Mouse (Mus musculus) retina, postnatal 7 days (tissue): ENCODE measurements around the gene Cox4i1.
A peak's percentile ranks its signal among the peaks of the same experiment; 100 is the strongest.
"Not testable (repeated sequence)": the region's sequence is repeated elsewhere in the genome, so short reads cannot be mapped to it uniquely, and the experiment has no call there.

Experiments used
- DNase-seq: peaks from one replicate; pipeline ENCODE4 v3.0.0-alpha.2; 2012; ENCODE audit warnings: low read depth, low spot score

The Cox4i1 gene

DNA sequence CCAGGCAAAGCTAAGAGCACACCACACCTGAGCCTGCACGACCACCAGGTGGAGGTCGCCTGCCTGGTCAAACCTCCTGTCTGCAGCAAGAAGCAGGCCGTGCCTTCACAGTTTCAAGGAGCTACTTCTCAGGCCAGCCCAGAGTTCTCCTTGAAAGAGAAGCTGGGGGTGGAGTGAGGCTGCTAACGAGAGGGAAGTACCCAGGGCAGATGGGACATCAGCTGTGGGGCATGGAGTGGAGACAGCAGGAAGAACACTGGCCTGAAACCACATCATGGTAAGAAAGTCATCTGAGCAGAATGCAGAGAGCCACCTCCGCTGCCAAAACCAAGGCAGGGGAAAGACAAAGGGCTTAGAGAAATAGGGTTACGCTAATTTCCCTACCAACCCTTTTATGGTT lies 3.5 kb upstream of the Cox4i1 start:
- DNase-seq: no peak

DNA sequence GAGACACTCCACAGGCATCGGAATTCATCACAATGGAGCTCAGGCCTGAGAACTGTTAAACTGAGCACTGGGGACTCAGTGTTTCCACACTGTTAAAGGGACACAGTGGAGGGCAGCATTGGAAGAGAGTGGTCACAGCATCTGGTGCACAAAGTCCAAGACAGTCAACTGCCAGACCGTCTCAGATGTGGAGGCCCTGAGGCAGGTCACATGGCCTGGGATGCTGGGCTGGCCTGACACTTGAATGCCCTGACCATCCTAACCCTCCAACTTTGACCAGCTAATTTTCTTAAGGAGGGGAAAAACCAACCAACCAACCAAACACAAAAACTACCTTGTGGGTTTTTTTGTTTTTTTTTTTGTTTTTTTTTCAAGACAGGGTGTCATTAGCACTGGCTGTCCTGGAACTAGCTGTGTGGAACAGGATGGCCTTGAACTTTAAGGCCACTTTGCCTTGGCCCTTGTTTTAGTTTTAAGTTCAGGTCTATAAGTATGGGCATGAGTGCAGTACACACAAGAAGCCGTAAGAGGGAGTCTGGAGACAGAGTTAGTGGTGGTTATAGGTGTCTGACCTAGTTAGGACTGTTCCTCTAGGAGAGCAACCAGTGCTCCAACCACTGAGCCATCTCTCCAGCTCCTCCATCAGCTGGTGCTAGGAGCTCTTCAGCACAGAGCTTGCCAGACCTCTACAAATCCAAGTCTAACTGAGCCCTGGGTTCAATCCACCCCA lies 2.1 kb upstream of the Cox4i1 start:
- DNase-seq: no peak

DNA sequence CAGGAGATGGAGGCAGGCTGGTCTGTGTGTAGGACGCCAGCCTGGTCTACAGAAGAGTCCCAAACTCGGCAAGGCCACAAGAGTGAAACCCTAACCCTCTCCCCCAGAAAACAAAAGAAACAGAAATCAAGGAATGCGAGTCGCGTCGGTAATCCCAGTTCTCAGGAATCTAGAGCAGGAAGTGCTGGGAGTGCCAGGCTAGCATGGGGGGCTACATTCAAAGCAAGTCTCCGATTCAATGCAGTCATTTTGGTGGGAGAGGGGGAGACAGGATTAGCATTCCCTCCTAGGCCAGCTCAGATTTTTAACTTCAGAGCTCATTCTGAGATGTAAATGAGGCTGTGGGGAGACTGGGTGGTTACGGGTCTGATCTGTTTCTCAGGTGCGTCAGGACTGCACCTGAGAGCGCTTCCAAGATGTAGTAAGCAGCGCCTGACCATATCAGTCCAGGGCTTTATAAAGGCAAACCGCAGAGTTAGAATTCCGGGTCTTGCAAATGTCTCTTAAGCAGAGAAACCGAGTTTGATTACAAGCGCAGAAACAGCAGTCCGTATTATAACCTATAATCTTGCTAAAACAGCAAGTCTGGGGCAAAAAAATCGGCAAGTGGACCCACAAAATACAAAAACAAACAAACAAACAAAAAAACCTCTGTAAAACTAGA lies 1.1 kb upstream of the Cox4i1 start:
- DNase-seq: no peak

DNA sequence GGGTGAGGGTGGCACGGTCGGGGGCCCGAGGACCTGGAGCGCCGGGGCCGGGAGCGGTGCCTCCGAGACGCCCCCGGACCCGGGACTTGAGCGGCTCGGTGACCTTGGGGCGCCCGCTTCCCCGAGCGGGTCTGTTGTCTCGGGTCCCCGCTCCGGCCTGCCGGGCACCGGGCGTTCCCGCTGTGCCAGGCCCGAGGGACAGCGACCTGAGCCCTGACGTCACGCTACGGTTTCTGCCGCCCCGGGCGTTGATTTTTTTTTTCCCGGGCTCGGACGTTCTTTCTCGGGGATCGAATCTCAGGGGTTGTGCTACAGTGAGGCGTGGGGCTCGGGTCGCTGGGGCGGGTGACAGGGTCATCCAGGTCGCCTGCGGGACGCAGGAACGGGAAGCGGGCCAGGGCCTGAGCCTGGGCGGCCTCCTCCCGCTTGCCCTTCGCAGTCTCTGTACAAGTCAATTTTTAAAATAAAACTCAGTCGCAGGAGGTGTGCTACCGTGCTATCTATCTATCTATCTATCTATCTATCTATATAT lies 418 bp downstream of the Cox4i1 start, which contains the start of gene Emc8:
Emc8 (minus strand) TSS at position 200 of the 532 bp plus-strand sequence.
- DNase-seq: no peak

DNA sequence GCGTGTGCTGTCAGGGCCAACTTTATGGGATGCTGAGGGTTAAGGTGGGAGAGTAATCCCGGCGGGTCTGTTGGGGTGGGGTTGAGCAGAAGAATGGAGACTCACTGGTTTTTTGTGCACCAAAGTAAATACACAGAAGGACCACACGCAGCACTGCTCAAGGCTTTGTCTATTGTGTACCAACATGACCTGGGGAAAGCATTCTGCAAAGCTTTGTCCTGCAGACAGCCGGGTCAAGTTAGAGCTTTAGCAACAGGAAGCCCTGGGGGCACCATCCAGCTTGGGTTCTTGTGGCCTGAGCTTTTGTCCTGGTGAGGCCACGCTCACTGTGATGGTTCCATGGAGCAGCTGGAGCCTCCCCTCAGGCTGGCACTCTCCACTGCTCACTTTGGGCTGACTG lies 3.8 kb downstream of the Cox4i1 start:
- no peak for DNase-seq

DNA sequence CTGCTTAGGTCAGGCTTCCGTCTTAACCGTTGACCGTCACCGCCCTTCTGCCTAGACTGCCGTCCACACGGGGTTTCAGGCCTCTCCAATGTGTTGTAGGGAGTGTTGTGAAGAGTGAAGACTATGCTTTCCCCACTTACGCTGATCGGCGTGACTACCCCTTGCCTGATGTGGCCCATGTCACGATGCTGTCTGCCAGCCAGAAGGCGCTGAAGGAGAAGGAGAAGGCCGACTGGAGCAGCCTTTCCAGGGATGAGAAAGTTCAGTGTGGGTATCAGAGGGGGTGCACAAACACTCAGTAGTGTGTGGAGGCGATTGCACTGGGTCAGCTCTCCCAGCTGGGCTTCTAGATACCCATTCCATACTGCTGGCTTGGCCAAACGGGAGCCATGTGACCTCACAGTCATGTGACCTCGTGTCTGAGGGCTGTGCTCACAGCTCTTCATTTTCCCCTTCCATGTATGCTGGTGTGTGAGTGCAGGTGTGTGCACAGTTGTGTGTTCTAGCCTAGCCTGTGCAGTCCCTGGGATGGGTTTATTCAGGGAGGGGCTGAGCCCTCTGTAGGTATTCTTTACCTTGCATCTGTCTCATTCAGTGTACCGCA lies 4.7 kb downstream of the Cox4i1 start:
- DNase-seq: no peak

DNA sequence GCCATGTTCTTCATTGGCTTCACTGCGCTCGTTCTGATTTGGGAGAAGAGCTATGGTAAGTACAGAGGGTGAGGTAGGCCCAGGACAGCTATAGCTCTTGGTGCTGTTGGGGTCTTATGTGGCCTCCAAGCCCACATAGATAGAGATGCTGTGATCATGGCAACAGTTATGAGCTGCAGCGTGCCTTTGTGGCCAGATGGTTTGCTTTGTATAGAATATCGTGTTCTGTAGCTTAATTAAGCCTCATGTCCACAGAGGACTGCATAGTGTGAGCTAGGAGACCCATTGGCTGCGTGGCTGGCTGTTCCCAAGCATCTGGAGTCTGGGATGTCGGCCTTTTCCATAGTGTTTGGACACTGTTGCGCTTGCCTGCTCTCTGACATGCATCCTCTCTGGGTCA lies 5.3 kb downstream of the Cox4i1 start:
- no peak for DNase-seq

DNA sequence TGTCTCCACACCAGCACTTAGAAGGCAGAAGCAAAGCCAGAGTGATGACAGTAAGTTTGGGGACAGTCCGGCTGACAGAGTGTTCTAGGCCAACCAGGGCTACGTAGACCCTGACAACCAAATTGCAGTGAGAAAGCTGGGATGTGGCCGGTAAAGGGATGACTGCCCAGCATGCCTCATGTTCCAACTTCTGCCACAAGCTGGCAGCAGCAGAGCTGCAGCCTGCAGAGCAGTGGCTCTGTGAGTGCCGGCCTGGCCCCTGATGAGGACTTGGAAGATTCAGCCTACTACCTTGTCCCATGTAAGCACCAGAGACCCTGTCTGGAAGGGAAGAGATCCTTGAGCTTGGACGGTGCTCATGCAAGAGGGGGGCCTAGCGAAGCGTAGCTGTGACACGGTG lies 7.7 kb downstream of the Cox4i1 start:
- DNase-seq: no peak

DNA sequence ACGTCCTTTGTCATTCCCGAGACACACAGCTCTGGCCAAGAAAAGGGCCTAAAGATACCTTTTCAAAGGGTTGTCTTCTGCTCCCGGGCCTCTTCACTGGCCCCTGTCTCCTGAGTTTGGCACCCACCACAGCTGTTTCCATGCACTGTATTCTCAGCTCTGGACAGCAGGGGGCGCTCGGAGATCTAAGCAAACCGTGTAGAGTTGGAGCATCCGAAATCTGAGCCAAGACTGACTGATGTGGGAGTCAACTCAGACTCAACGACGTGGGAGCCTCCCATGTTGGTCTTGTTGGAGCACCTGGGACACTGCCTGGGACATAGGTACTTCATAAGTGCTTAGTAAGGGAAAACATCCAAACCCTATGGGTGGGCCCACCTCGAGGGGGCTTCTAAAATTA lies 10.4 kb downstream of the Cox4i1 start:
- peak; percentile 78 for DNase-seq

DNA sequence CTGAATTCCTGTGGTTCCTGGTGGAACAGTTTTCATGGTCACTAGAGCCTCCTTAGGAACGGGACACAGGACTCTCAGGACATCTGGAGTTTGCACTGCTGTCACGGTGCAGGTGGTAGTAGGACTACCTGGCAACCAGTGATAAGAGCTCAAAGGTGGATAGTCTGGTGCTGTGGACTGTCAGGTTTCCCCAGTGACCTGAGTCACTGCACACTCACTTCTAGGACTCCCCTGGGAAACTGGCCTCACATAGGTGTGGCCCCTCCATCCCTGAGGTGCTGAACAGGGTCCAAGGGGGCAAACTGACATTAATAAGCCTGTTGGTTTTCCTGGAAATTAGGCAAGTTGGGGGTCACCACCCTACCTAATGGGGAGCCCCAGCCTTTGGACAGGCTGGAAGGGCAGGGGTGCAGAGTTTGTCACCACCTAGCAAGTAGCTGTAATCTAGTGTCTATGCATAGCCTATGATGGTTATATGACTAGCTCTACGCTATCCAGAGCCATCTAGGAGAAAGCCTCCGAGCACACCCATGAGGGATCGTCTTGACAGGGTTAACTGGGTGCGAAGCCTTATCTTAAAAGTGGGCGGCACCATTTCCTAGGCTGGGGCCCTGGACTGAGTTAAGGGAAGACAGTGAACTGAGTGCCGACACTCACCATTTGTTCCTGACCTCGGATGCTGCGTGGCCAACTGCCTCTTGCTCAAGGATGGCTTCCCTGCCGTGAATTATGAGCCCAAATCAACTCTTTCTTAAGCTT lies 11.8 kb downstream of the Cox4i1 start:
- no peak for DNase-seq

DNA sequence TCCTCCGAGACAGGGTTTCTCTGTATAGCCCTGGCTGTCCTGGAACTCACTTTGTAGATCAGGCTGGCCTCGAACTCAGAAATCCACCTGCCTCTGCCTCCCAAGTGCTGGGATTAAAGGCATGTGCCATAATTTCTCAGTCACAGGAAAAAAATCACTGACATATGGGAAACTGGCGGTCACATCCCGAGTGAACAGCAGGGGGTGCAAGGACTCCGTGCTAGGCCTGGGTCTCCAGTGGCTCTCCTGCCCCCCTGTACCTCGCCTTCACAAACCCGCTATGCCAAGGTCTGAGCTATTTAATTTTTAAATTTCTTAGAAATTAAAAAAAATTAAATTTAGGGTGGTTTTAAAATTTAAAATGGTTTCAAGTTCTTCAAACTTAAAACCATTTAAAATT lies 12.4 kb downstream of the Cox4i1 start:
- not testable (repeated sequence) for DNase-seq

DNA sequence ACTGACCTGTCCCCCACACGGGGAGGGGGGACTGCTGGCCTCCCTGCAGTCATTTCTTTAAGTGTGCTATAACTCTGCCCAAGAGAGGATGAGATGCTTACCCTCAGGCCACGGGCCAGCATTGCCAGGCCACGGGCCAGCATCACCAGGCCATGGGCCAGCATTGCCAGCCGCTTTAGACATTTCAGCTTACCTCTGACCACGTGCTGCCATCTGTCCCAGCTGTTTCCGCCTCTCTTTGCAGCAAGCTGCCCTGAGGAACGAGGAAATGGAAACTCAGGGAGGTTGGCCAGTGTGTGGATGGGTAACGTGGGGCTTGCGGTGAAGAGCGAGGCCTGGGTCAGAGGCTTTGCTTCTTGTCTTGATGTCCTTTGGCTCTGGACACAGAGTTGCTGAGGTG lies 13.1 kb downstream of the Cox4i1 start:
- DNase-seq: no peak

DNA sequence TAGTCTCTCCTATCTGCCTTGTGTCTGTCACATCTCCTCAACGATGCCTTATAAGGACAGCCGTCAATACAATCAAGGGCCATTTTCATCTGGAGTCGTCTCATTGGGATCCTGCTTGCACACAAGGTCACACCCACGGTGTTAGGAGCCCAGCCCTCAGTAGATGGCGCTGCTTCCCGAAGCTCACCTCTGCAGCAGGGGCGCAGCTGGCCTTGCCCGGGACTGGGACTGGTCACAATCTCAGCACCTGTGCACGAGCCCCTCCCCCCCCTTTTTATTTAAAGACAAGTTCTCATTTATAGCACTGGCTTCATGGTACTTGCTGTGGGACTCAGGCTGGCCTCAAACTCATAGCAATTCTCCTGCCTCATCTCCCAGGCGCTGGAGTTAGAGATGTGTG lies 15.6 kb downstream of the Cox4i1 start:
- DNase-seq: no peak

DNA sequence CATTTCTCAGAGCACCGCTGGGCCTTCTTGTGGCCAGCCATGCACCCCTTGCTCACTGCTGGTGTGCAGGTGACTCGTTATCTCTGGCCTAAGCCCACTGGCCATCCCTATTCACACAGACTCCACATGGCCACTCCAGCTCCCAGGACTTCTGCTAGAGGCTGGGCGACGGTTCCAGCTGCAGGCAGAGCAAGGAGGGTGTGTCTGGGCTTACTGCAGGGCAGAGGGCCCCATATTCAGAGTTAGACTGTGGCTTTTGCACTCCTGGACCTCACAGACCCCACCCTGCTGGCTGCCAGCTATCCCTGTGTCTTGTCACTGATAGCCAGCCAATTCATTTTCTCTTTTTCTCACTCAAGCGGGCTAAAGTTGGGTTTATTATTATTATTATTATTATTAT lies 16.1 kb downstream of the Cox4i1 start:
- DNase-seq: no peak

DNA sequence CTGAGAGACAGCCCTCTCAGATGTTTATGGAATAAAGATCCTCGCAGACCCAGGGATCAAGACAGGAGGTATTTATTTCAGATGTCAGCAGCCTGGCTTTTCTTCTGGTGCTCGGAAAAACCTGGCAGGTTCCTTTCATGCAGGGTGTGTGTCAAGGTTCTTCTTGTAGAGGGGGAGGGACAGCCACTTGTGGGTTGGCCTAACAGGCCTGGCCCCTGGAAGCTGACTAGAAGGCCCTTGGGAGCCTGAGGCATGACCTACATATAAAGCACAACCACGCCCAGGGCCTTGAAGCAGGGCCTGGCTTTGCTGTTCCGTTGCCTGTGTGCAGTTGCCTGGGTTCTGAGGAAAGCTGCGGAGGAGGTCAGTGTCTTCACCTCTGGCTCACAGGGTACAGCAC lies 17.1 kb downstream of the Cox4i1 start:
- no peak for DNase-seq

DNA sequence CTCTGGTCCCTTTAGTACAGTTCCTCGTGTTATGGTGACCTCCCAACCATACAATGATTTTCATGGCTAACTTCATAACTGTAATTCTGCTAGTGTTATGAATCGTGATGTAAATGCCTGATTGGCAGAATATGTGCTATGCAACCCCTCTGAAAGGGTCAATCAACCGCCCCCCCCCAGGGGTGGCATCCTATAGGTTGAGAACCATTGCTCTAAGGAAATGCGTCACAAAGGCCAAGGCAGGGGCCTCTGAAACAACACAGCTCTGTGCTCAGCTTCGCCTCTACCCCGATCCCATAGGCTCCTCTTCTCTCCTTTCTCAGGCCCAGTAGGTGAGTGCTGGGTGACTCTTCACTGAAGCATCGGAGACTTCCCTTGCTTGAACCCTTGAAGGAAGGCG lies 17.6 kb downstream of the Cox4i1 start:
- no peak for DNase-seq

DNA sequence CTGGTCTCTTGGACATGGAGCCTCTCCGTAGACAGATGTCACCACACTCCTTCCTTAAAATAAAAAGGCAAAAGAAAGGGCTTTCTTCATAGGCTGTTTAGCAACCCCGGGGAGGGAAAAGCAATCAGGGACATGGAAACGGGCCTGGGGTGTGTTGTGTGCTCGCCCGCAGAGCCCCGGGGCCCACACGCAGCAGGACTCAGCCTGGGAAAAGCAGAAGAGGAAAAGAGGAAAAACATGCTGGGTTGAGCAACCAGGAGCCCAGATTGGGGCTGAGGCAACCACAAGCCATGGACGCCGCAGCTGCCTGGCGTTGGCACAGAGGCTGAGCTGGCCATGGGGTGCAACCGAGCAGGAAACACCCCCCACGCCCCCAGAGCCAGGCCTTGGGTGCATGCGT lies 18.0 kb downstream of the Cox4i1 start:
- DNase-seq: no peak

DNA sequence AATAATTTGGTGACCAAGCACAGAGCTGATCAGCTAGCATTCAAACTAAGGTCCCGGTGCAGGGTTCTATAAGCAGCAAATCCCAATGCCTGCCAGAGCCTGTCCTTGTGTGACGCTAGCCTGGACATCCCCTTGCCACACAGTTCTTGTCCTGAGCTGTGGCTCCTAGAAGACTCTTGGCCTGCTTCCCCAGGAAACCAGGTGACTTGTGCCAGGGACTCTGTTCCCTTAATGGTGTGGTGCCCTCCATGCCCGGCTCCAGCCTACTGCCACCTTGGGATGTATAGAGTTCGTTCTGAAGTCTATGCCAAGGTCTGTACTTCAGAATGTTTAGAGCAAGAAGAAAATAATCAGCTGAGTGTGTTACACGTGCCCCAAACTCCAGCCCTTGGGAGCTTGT lies 18.6 kb downstream of the Cox4i1 start:
- DNase-seq: no peak

DNA sequence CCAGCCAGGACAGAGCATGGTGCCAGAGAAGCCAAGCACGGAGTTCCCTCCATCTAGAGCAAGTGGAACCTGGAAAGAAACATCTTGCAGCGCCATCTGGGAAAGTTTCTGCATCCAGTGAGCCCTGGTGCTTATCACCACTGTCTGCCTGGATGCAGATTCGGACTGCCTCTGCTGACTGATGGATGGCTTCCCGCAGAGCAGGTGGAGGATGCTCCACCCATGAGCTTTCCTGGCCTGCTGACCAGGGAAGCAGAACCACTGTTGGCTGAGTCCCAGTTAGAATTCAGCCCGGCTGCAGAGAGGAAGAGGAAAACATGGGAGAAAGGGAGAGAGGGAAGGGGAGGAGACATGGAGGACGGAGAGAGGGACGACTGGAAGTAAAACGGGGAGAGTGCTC lies 19.8 kb downstream of the Cox4i1 start:
- no peak for DNase-seq

DNA sequence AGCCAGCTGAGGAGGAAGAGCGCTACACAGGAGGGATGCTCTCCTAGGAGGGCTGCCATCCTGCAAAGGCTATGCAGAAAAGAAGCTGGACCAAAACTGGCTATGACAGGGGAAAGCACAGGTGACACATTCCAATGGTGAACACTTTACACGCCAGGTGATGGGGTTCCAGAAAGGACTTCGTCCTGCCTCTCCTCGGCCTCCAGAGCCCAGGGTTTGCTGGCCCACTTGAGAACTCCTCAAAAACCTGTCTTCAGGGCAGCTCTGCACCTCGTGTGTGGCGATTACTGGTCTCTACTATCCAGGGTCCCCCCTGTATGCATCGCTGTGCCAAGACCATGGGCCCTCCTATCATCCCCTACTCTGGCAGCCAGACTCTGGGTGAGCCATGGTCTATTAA lies 20.5 kb downstream of the Cox4i1 start:
- DNase-seq: no peak

DNA sequence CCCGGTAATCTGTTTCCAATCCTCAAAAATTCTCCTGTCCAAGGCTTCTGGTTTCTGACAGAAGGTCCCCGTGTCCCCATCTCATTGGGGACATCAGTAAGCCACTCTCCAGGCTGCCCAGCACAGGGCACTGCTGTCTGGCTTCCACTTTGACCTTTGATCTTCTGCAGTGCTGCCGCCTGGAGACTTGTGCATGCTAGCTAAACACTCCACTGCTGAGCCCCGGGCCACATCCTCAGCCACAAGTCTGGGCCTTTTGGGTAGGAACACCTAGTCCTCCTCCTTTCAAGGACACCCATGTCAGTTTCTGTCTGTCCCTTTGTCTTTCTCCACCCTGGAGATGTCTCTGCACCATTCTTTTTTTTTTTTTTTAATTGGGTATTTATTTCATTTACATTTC lies 24.9 kb downstream of the Cox4i1 start:
- DNase-seq: no peak

DNA sequence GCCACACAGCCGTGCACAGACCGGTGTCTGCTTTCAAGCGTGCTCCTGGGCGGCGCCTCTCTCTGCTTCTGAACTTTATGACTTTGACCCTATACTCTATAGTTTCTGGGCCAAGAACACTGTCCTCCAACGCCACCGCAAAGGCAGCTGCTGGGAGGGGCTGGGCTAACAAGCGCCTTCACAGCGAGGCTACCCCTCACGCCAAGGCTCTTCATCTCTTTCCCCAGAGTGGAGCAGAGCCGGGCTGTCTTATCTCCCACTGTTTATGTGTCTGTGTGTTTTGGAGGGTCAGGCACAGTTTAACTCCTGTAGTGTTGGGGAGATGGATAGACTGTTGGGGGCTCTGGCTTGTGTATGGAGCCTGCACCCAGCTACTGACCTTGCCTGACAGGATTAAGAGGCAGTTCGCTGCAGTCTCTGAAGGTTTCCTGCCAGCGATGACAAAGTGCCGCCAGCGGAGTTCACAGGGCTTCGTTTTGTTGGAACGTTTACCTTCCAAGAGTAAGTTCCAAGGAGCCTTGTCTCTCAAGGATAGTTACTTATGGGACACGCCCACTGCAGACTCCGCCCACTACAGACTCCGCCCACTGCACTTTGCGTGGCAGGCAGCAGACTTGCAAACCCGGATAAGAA lies 26.0 kb downstream of the Cox4i1 start:
- no peak for DNase-seq
